Mouse (Mus musculus): ENCODE results near the gene Klf4.

The Klf4 gene

GRCm38 (mm10) chr4:55532407-55533195, at the start of gene Klf4:
Gene Klf4 (minus strand): TSS chr4:55532466.
- TF ChIP-seq GATA4 (IDR thresholded peaks at IDR 0.05; ENCODE audit: insufficient replicate concordance, low read length): no peak

GRCm38 (mm10) chr4:55571432-55571831, 39.2 kb upstream of the Klf4 start:
- TF ChIP-seq GATA4 (IDR thresholded peaks at IDR 0.05; ENCODE audit: insufficient replicate concordance, low read length): no peak

- no peak for TF ChIP-seq GATA4 (IDR thresholded peaks at IDR 0.05; ENCODE audit: insufficient replicate concordance, low read length)
Observed at GRCm38 (mm10) chr4:55567986-55568385, 35.7 kb upstream of the Klf4 start.

GRCm38 (mm10) chr4:55567575-55567974, 35.3 kb upstream of the Klf4 start:
- TF ChIP-seq GATA4 (IDR thresholded peaks at IDR 0.05; ENCODE audit: insufficient replicate concordance, low read length): no peak

GRCm38 (mm10) chr4:55564317-55564716, 32.1 kb upstream of the Klf4 start:
- no peak for TF ChIP-seq GATA4 (IDR thresholded peaks at IDR 0.05; ENCODE audit: insufficient replicate concordance, low read length)

GRCm38 (mm10) chr4:55563050-55563449, 30.8 kb upstream of the Klf4 start:
- no peak for TF ChIP-seq GATA4 (IDR thresholded peaks at IDR 0.05; ENCODE audit: insufficient replicate concordance, low read length)

- no peak for TF ChIP-seq GATA4 (IDR thresholded peaks at IDR 0.05; ENCODE audit: insufficient replicate concordance, low read length)
Observed at GRCm38 (mm10) chr4:55562062-55562461, 29.8 kb upstream of the Klf4 start.

- no peak for TF ChIP-seq GATA4 (IDR thresholded peaks at IDR 0.05; ENCODE audit: insufficient replicate concordance, low read length)
Observed at GRCm38 (mm10) chr4:55546869-55547268, 14.6 kb upstream of the Klf4 start.

GRCm38 (mm10) chr4:55542753-55543152, 10.5 kb upstream of the Klf4 start:
- no peak for TF ChIP-seq GATA4 (IDR thresholded peaks at IDR 0.05; ENCODE audit: insufficient replicate concordance, low read length)

GRCm38 (mm10) chr4:55541654-55542053, 9.4 kb upstream of the Klf4 start:
- TF ChIP-seq GATA4 (IDR thresholded peaks at IDR 0.05; ENCODE audit: insufficient replicate concordance, low read length): no peak

GRCm38 (mm10) chr4:55541221-55541620, 9.0 kb upstream of the Klf4 start:
- TF ChIP-seq GATA4 (IDR thresholded peaks at IDR 0.05; ENCODE audit: insufficient replicate concordance, low read length): no peak

- TF ChIP-seq GATA4 (IDR thresholded peaks at IDR 0.05; ENCODE audit: insufficient replicate concordance, low read length): no peak
Observed at GRCm38 (mm10) chr4:55535012-55535411, 2.7 kb upstream of the Klf4 start.

GRCm38 (mm10) chr4:55534510-55534909, 2.2 kb upstream of the Klf4 start:
- no peak for TF ChIP-seq GATA4 (IDR thresholded peaks at IDR 0.05; ENCODE audit: insufficient replicate concordance, low read length)

- no peak for TF ChIP-seq GATA4 (IDR thresholded peaks at IDR 0.05; ENCODE audit: insufficient replicate concordance, low read length)
Observed at GRCm38 (mm10) chr4:55533803-55534254, 1.6 kb upstream of the Klf4 start.

- no peak for TF ChIP-seq GATA4 (IDR thresholded peaks at IDR 0.05; ENCODE audit: insufficient replicate concordance, low read length)
Observed at GRCm38 (mm10) chr4:55533196-55533802, 1.0 kb upstream of the Klf4 start.

GRCm38 (mm10) chr4:55531856-55532406, 335 bp downstream of the Klf4 start:
- no peak for TF ChIP-seq GATA4 (IDR thresholded peaks at IDR 0.05; ENCODE audit: insufficient replicate concordance, low read length)
